Mouse (Mus musculus) forebrain, embryonic 14.5 days (tissue): ENCODE measurements around the gene Desi1. TPM values are rescaled to one million over a fixed set of nuclear protein-coding genes. Genes with fewer than 3 reads are reported as not detected.

ENCODE experiments used
- ATAC-seq: fragments of 200-750 bp; cut with Nextera tagmentation; 2 replicates; pipeline ENCODE4 v1.8.0; 2017; ENCODE audit warnings: mild to moderate bottlenecking, moderate library complexity
- DNase-seq: peaks from one replicate; pipeline ENCODE4 v3.0.0-alpha.2; 2015; ENCODE audit warnings: low spot score
- H3K27ac ChIP-seq: fragments of 300-500 bp; sonication (generic); 2 replicates; pipeline ENCODE4 v1.5.1; 2014; ENCODE audit warnings: low read depth, mild to moderate bottlenecking, control low read depth, low read length, moderate library complexity
- H3K27me3 ChIP-seq: fragments of 300-500 bp; sonication (generic); replicated peaks from 2 replicates; pipeline ENCODE4 v1.6.1; 2014; ENCODE audit warnings: low read length, control low read depth, mixed read lengths; ENCODE audit not compliant: control insufficient read depth, insufficient read depth
- H3K36me3 ChIP-seq: fragments of 300-500 bp; sonication (generic); 2 replicates; pipeline ENCODE4 v1.6.1; 2014; ENCODE audit warnings: low read length, control low read depth; ENCODE audit not compliant: control insufficient read depth, insufficient read depth
- H3K4me1 ChIP-seq: fragments of 300-500 bp; sonication (generic); 2 replicates; pipeline ENCODE4 v1.6.1; 2014; ENCODE audit warnings: antibody characterized with exemption, low read length, control low read depth; ENCODE audit not compliant: control insufficient read depth, insufficient read depth
- H3K4me2 ChIP-seq: fragments of 300-500 bp; sonication (generic); 2 replicates; pipeline ENCODE4 v1.6.1; 2014; ENCODE audit warnings: mild to moderate bottlenecking, control low read depth, low read length
- H3K4me3 ChIP-seq: fragments of 300-500 bp; sonication (generic); 2 replicates; pipeline ENCODE4 v1.5.1; 2014; ENCODE audit warnings: low read depth, low read length, control low read depth
- H3K9ac ChIP-seq: fragments of 300-500 bp; sonication (generic); 2 replicates; pipeline ENCODE4 v1.6.1; 2014; ENCODE audit warnings: mild to moderate bottlenecking, low read length, control low read depth, moderate library complexity
- H3K9me3 ChIP-seq: fragments of 300-500 bp; sonication (generic); replicated peaks from 2 replicates; pipeline ENCODE4 v1.6.1; 2016; ENCODE audit warnings: low read length, control low read depth, mixed read lengths; ENCODE audit not compliant: control insufficient read depth
- WGBS: fragments of 180-500 bp; shearing (Covaris S2); extraction: QIAGEN DNeasy Blood & Tissue Kit; methylation state at CpG from one replicate; pipeline ENCODE4 v1.1.7; 2014; 5-methylcytosine and 5-hydroxymethylcytosine counted together
- polyA plus RNA-seq: library from polyadenylated mRNA; unstranded; fragments of >200 nt; fragmentation: Nextera tagmentation; extraction: Ambion mirVana; gene quantifications from 2 replicates; pipeline ENCODE4 v1.2.1, GENCODE M21; 2014

Desi1 gene
- polyA plus RNA-seq, 1 experiment from 2014 or later, result 33.4 TPM

DNA sequence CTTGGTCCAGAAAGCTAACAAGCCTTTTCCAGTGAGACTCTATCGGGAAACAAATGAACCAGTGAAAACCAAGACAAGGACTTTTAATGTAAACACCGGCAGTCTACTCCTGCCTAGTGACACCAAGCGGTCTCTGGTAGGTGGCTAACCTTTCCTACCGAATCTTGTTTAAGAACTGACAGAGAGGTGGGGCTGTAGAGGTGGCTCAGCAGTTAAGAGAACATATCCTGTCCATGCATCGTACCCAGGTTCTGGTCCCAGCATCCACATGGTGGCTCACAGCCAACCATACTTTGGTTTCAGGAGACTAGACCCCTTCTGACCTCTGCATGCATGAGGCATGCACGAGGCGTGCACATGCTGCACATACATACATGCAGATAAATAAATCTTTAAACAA lies 6.4 kb downstream of the Desi1 start:
- H3K4me2 ChIP-seq, result no peak overlapping the region
- peaks cover 98% of the 10 kb centered on the region for H3K36me3 ChIP-seq
- no peak overlapping the region for H3K4me3 ChIP-seq
- DNase-seq (no peak), ATAC-seq (no peak)
- H3K9me3 ChIP-seq, result no peaks in the 10 kb centered on the region
- H3K27me3 ChIP-seq, result no peaks in the 10 kb centered on the region
- no peak overlapping the region for H3K27ac ChIP-seq
- H3K4me1 ChIP-seq, result no peaks in the 10 kb centered on the region
- WGBS, result 94% methylated on average over 7 of the region's 7 CpGs
- no peak overlapping the region for H3K9ac ChIP-seq

GRCm38 (mm10) chr15:82023965-82024635 lies 9.6 kb downstream of the Desi1 start:
- Histone ChIP-seq H3K36me3 (peaks cover 86% of the 10 kb centered on the region), H3K4me3 (no peak overlapping the region), H3K9ac (no peak overlapping the region), H3K9me3 (no peaks in the 10 kb centered on the region), H3K27ac (no peak overlapping the region), H3K4me1 (no peaks in the 10 kb centered on the region), H3K27me3 (no peaks in the 10 kb centered on the region), H3K4me2 (no peak overlapping the region)
- 94% methylated on average over 6 of the region's 6 CpGs for WGBS
- ATAC-seq (no peak), DNase-seq (no peak)

GRCm38 (mm10) chr15:82022535-82023088 lies 11.1 kb downstream of the Desi1 start:
- DNase-seq (no peak), ATAC-seq (no peak)
- H3K36me3 ChIP-seq, result peaks cover 75% of the 10 kb centered on the region
- no peaks in the 10 kb centered on the region for H3K9me3 ChIP-seq
- no peak overlapping the region for H3K9ac ChIP-seq
- WGBS, result 89% methylated on average over 13 of the region's 13 CpGs
- H3K27ac ChIP-seq, result no peak overlapping the region
- no peak overlapping the region for H3K4me2 ChIP-seq
- H3K4me1 ChIP-seq, result no peaks in the 10 kb centered on the region
- H3K27me3 ChIP-seq, result no peaks in the 10 kb centered on the region
- no peak overlapping the region for H3K4me3 ChIP-seq

DNA sequence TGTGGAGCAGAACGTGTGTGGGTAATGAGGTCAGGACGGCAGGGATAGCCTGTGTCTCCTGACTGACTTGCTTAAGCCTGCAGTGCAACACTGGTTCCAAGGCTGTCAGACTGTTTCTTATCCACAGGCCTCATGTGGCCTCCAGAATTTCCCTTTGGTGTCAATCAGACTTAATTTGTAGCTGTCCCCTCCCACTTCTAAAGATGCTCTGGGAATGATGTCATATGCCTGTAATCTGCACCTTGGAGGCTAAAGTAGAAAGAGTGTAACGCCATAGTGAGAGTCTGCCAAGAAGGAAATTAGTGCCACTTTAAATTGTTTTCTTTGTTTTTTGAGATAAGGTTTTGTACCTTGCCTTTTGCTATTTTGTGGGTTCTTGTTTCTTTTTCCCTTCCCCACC lies 14.4 kb downstream of the Desi1 start:
- Histone ChIP-seq H3K4me3 (no peak overlapping the region), H3K27me3 (no peaks in the 10 kb centered on the region), H3K4me2 (no peak overlapping the region), H3K36me3 (peaks cover 43% of the 10 kb centered on the region), H3K27ac (no peak overlapping the region), H3K9me3 (no peaks in the 10 kb centered on the region), H3K9ac (no peak overlapping the region), H3K4me1 (peaks cover 13% of the 10 kb centered on the region)
- 70% methylated on average over 3 of the region's 3 CpGs for WGBS
- DNase-seq (no peak), ATAC-seq (no peak)

DNA sequence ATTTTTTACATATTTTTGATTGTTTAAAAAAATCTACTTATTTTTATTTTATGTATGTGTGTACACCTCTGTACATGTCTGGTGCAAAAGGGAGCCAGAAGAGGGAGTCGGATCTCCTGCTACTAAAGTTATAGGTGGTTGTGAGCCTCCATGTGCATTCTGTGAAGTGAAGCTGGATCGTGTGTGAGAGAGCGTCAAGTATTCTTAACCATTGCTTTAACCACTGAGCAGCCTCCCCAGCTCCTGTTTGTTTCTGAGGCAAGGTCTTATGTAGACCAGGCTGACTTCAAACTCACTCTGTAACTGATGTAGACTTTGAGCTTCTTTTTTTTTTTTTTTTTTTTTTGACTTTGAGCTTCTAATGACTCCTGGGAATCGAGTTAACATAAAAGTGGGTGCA lies 16.2 kb downstream of the Desi1 start:
- DNase-seq, result no peak
- Histone ChIP-seq H3K27ac (no peak overlapping the region), H3K9me3 (no peaks in the 10 kb centered on the region), H3K9ac (no peak overlapping the region), H3K4me1 (peaks cover 15% of the 10 kb centered on the region), H3K27me3 (no peaks in the 10 kb centered on the region), H3K4me2 (no peak overlapping the region), H3K36me3 (peaks cover 24% of the 10 kb centered on the region), H3K4me3 (no peak overlapping the region)
- no peak for ATAC-seq
- WGBS, result 65% methylated on average over 4 of the region's 4 CpGs

- peak overlapping the region; percentile 93 for H3K4me2 ChIP-seq
- ATAC-seq (no peak), DNase-seq (no peak)
- H3K9me3 ChIP-seq, result no peaks in the 10 kb centered on the region
- H3K4me1 ChIP-seq, result peaks cover 15% of the 10 kb centered on the region
- peak overlapping the region; percentile 90 for H3K9ac ChIP-seq
- peak overlapping the region; percentile 95 for H3K4me3 ChIP-seq
- peaks cover 18% of the 10 kb centered on the region for H3K36me3 ChIP-seq
- no peaks in the 10 kb centered on the region for H3K27me3 ChIP-seq
- 18% methylated on average over 6 of the region's 6 CpGs for WGBS
- 0 out of 2 replicates have a peak overlapping the region, but pooled peaks have one; percentile 63 for H3K27ac ChIP-seq
Measured at GRCm38 (mm10) chr15:82016830-82017229, 16.8 kb downstream of the Desi1 start.

- H3K4me3 ChIP-seq, result peak overlapping the region; percentile 95
- H3K9me3 ChIP-seq, result no peaks in the 10 kb centered on the region
- under 1% methylated on average over 53 of the region's 53 CpGs for WGBS
- H3K27ac ChIP-seq, result peak overlapping the region; percentile 74; the same call in 1 of the 2 replicates
- DNase-seq (peak; percentile 99), ATAC-seq (peak; percentile 97)
- H3K9ac ChIP-seq, result peak overlapping the region; percentile 90
- peaks cover 15% of the 10 kb centered on the region for H3K4me1 ChIP-seq
- peak overlapping the region; percentile 93 for H3K4me2 ChIP-seq
- H3K27me3 ChIP-seq, result no peaks in the 10 kb centered on the region
- peaks cover 14% of the 10 kb centered on the region for H3K36me3 ChIP-seq
Measured at GRCm38 (mm10) chr15:82016101-82016808, 17.4 kb downstream of the Desi1 start.

DNA sequence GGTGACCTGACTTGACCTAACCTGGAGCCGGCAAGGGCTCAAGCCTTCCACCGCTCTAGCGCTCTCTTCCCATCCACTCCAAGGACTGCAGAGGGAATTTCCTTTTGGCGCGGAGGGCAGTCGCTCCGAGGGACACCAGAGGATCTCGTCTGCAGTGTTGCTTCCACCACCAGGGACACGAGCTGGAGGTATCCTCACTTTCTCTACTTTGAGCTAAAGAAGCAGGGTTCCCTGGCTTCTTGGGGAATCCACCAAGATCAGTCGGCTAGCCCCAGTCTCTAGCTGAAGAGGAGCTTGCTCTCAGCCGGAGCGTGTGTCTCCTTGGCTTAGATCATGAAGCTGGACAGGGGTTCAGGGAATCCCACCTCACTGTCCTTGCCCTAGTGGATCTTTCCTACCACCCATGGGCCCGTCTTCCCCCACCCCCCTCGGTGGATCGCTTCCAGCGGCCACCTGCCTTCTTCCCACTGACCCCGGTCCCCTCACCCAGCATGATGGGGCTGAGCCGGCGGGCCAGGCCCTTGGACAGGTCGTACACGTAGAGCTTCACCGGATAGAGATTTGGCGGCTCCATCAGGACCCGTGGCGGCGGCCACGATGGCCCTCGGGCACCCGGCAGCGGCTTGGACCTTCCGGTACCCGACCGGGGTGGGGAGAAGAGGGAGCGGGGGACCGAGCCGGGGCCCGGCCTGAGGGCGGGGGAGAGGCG lies 18.1 kb downstream of the Desi1 start:
- peak overlapping the region; percentile 95 for H3K4me3 ChIP-seq
- H3K27me3 ChIP-seq, result no peaks in the 10 kb centered on the region
- peak overlapping the region; percentile 90 for H3K9ac ChIP-seq
- under 1% methylated on average over 39 of the region's 39 CpGs for WGBS
- DNase-seq (peak; percentile 31), ATAC-seq (peak; percentile 63)
- peaks cover 12% of the 10 kb centered on the region for H3K36me3 ChIP-seq
- H3K4me2 ChIP-seq, result peak overlapping the region; percentile 93
- no peaks in the 10 kb centered on the region for H3K9me3 ChIP-seq
- H3K4me1 ChIP-seq, result peaks cover 15% of the 10 kb centered on the region
- peak overlapping the region; percentile 74; the same call in 1 of the 2 replicates for H3K27ac ChIP-seq
